Mouse (Mus musculus) hindbrain, postnatal 0 days (tissue): Measurements from ENCODE around the gene Cdc34b. TPM values are rescaled to one million over a fixed set of nuclear protein-coding genes. Genes with fewer than 3 reads are reported as not detected.

Experiments
- ATAC-seq: fragments of 200-750 bp; cut with Nextera tagmentation; 2 replicates; pipeline ENCODE4 v1.8.0; 2017; ENCODE audit warnings: mild to moderate bottlenecking, moderate TSS enrichment, moderate library complexity
- DNase-seq: peaks from one replicate; pipeline ENCODE4 v3.0.0-alpha.2; 2015; ENCODE audit warnings: low spot score
- H3K27ac ChIP-seq: fragments of 300-500 bp; sonication (generic); 2 replicates; pipeline ENCODE4 v1.5.1; 2014; ENCODE audit warnings: mild to moderate bottlenecking
- H3K27me3 ChIP-seq: fragments of 300-500 bp; sonication (generic); 2 replicates; pipeline ENCODE4 v1.6.1; 2014; ENCODE audit warnings: low read length, mixed read lengths; ENCODE audit not compliant: insufficient read depth
- H3K36me3 ChIP-seq: fragments of 300-500 bp; sonication (generic); 2 replicates; pipeline ENCODE4 v1.6.1; 2014; ENCODE audit warnings: low read length, mixed read lengths; ENCODE audit not compliant: insufficient read depth
- H3K4me1 ChIP-seq: fragments of 300-500 bp; sonication (generic); 2 replicates; pipeline ENCODE4 v1.6.1; 2014; ENCODE audit warnings: antibody characterized with exemption, low read length, mixed read lengths; ENCODE audit not compliant: insufficient read depth
- H3K4me2 ChIP-seq: fragments of 300-500 bp; sonication (generic); 2 replicates; pipeline ENCODE4 v1.6.1; 2014; ENCODE audit warnings: low read depth, mild to moderate bottlenecking, low read length, moderate library complexity, mixed read lengths
- H3K4me3 ChIP-seq: fragments of 300-500 bp; sonication (generic); 2 replicates; pipeline ENCODE4 v1.5.1; 2014; ENCODE audit warnings: low read length
- H3K9ac ChIP-seq: fragments of 300-500 bp; sonication (generic); replicated peaks from 2 replicates; pipeline ENCODE4 v1.6.1; 2014; ENCODE audit warnings: mild to moderate bottlenecking, low read length, moderate library complexity, mixed read lengths
- H3K9me3 ChIP-seq: fragments of 300-500 bp; sonication (generic); 2 replicates; pipeline ENCODE4 v1.6.1; 2016; ENCODE audit warnings: low read length, mixed read lengths
- CTCF ChIP-seq: IDR thresholded peaks from 2 replicates; pipeline ENCODE4 v1.5.1; 2016; ENCODE audit warnings: antibody characterized with exemption, control low read depth, low read depth
- WGBS: fragments of 180-500 bp; shearing (Covaris S2); extraction: QIAGEN DNeasy Blood & Tissue Kit; methylation state at CpG from one replicate; pipeline ENCODE4 v1.1.7; 2014; 5-methylcytosine and 5-hydroxymethylcytosine counted together
- polyA plus RNA-seq: library from polyadenylated mRNA; unstranded; fragments of >200 nt; fragmentation: Nextera tagmentation; extraction: Ambion mirVana; gene quantifications from 2 replicates; pipeline ENCODE4 v1.2.1, GENCODE M21; 2015
- total RNA-seq: library from RNA; depleted of rRNA; stranded (reverse); fragments of >200 nt; gene quantifications from 2 replicates; pipeline ENCODE4 v1.2.3, GENCODE M21; 2014

Cdc34b gene
- total and polyA plus RNA-seq, 2 experiments from 2014 or later = 1.2 TPM; not detected in 1

- TF ChIP-seq CTCF = no peak
- no peak for ATAC-seq
Observed at GRCm38 (mm10) chr11:94760799-94761198, 19.2 kb downstream of the Cdc34b start.

GRCm38 (mm10) chr11:94762281-94762680, 20.7 kb downstream of the Cdc34b start:
- Histone ChIP-seq H3K36me3 (no peaks in the 10 kb centered on the region), H3K9ac (no peak overlapping the region), H3K27ac (no peak overlapping the region), H3K4me3 (no peak overlapping the region), H3K4me2 (no peak overlapping the region), H3K27me3 (no peaks in the 10 kb centered on the region), H3K9me3 (no peaks in the 10 kb centered on the region), H3K4me1 (no peaks in the 10 kb centered on the region)
- 86% methylated on average over 1 of the region's 1 CpGs for WGBS
- no peak for TF ChIP-seq CTCF
- DNase-seq (no peak), ATAC-seq (no peak)

More at GRCm38 (mm10) chr11:94760799-94761198, 19.2 kb downstream of the Cdc34b start:
- no peak for DNase-seq
- no peak overlapping the region for H3K27ac ChIP-seq
- 79% methylated on average over 7 of the region's 7 CpGs for WGBS
- no peak overlapping the region for H3K9ac ChIP-seq
- no peak overlapping the region for H3K4me3 ChIP-seq
- H3K27me3 ChIP-seq = no peaks in the 10 kb centered on the region
- H3K9me3 ChIP-seq = no peaks in the 10 kb centered on the region
- H3K4me1 ChIP-seq = no peaks in the 10 kb centered on the region
- no peaks in the 10 kb centered on the region for H3K36me3 ChIP-seq
- no peak overlapping the region for H3K4me2 ChIP-seq

GRCm38 (mm10) chr11:94762775-94763174, 21.2 kb downstream of the Cdc34b start:
- Histone ChIP-seq H3K4me3 (no peak overlapping the region), H3K27me3 (no peaks in the 10 kb centered on the region), H3K9me3 (no peaks in the 10 kb centered on the region), H3K27ac (no peak overlapping the region), H3K36me3 (no peaks in the 10 kb centered on the region), H3K9ac (no peak overlapping the region), H3K4me1 (no peaks in the 10 kb centered on the region), H3K4me2 (no peak overlapping the region)
- WGBS = 40% methylated on average over 6 of the region's 6 CpGs
- no peak for TF ChIP-seq CTCF
- no peak for ATAC-seq
- no peak for DNase-seq

- Histone ChIP-seq H3K36me3 (no peaks in the 10 kb centered on the region), H3K4me1 (no peaks in the 10 kb centered on the region), H3K27ac (no peak overlapping the region), H3K27me3 (no peaks in the 10 kb centered on the region), H3K9me3 (no peaks in the 10 kb centered on the region), H3K4me3 (no peak overlapping the region), H3K9ac (no peak overlapping the region), H3K4me2 (no peak overlapping the region)
- TF ChIP-seq CTCF = no peak
- ATAC-seq (no peak), DNase-seq (no peak)
- WGBS = 96% methylated on average over 2 of the region's 2 CpGs
Observed at GRCm38 (mm10) chr11:94767241-94767640, 25.7 kb downstream of the Cdc34b start.

- WGBS = 83% methylated on average over 3 of the region's 3 CpGs
- no peak overlapping the region for H3K9ac ChIP-seq
Observed at GRCm38 (mm10) chr11:94772363-94773055, 30.9 kb downstream of the Cdc34b start.

GRCm38 (mm10) chr11:94773851-94774250, 32.3 kb downstream of the Cdc34b start:
- Histone ChIP-seq H3K27me3 (no peaks in the 10 kb centered on the region), H3K4me1 (no peaks in the 10 kb centered on the region), H3K9me3 (no peaks in the 10 kb centered on the region), H3K4me2 (no peak overlapping the region), H3K9ac (no peak overlapping the region), H3K4me3 (no peak overlapping the region), H3K27ac (no peak overlapping the region), H3K36me3 (no peaks in the 10 kb centered on the region)
- TF ChIP-seq CTCF = peak; percentile 27; the same call in 1 of the 2 replicates
- WGBS = 96% methylated on average over 1 of the region's 1 CpGs
- DNase-seq = no peak
- ATAC-seq = no peak

More at GRCm38 (mm10) chr11:94772363-94773055, 30.9 kb downstream of the Cdc34b start:
- Histone ChIP-seq H3K36me3 (no peaks in the 10 kb centered on the region), H3K4me3 (no peak overlapping the region), H3K4me1 (no peaks in the 10 kb centered on the region), H3K27me3 (no peaks in the 10 kb centered on the region), H3K4me2 (no peak overlapping the region), H3K9me3 (no peaks in the 10 kb centered on the region), H3K27ac (no peak overlapping the region)
- DNase-seq = no peak
- no peak for ATAC-seq
- no peak for TF ChIP-seq CTCF

- WGBS = 87% methylated on average over 5 of the region's 5 CpGs
- no peak for TF ChIP-seq CTCF
- H3K36me3 ChIP-seq = no peaks in the 10 kb centered on the region
- no peak overlapping the region for H3K27ac ChIP-seq
- H3K4me3 ChIP-seq = no peak overlapping the region
- DNase-seq (no peak), ATAC-seq (no peak)
- no peaks in the 10 kb centered on the region for H3K27me3 ChIP-seq
- H3K9ac ChIP-seq = no peak overlapping the region
- H3K4me2 ChIP-seq = no peak overlapping the region
- no peaks in the 10 kb centered on the region for H3K9me3 ChIP-seq
- no peaks in the 10 kb centered on the region for H3K4me1 ChIP-seq
Observed at GRCm38 (mm10) chr11:94774887-94775497, 33.4 kb downstream of the Cdc34b start.
